Mouse (Mus musculus) brain, embryonic 14.5 days (tissue): ENCODE measurements at regions not wholly inside any gene's neighbourhood (a gene's known extent, or its start where the extent isn't known, plus 50 kb on each side); places are given as distances from the start of the nearest gene placed in this dataset.

Source experiments
- CTCF ChIP-seq: fragments of 200-500 bp; IDR thresholded peaks from 2 replicates; pipeline ENCODE4 v1.5.1; 2012; ENCODE audit warnings: inconsistent platforms, mild to moderate bottlenecking, moderate library complexity, borderline replicate concordance; ENCODE audit not compliant: insufficient read depth, insufficient read length; ENCODE audit errors: extremely low read depth
- POLR2A ChIP-seq: fragments of 200-500 bp; IDR thresholded peaks from 2 replicates; pipeline ENCODE4 v1.6.1; 2012; ENCODE audit warnings: mild to moderate bottlenecking, inconsistent platforms, borderline replicate concordance; ENCODE audit not compliant: poor library complexity, insufficient read depth, insufficient read length, severe bottlenecking; ENCODE audit errors: extremely low read depth

DNA sequence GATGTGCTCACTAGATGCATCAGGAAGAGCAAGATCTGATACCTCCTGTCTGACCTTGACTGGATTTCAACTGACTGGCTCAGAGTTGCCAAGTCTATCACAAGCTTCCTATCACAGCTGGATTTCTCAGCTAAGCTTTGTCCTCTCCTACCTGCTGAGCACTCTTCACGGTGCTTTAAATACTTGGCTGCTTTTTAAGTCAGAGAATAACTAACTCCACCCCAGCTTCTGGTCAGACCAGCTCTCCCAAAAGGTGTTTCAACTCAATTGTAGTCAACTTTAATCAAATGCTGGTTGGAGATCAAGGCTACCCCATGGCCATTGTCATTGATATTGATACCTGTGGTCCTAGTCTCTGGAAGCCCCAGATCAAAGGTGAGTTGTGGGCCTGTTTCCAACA is 1021.5 kb upstream of the Slc39a10 start:
- TF ChIP-seq CTCF (no peak), POLR2A (no peak)
